Mouse (Mus musculus): Measurements from ENCODE around the gene Cpn2. TPM values are rescaled to one million over a fixed set of nuclear protein-coding genes. Genes with fewer than 3 reads are reported as not detected.

Cpn2 gene
- polyA plus RNA-seq, 1 experiment from 2014 or later: 0.09 TPM

GRCm38 (mm10) chr16:30207111-30207828 is 60.0 kb downstream of the Cpn2 start:
- Histone ChIP-seq H3K27me3 (replicated peaks; ENCODE audit: control insufficient read depth, insufficient read depth, low read length) (no peaks in the 10 kb centered on the region), H3K4me3 (ENCODE audit: low read depth, low read length) (no peak overlapping the region), H3K9me3 (ENCODE audit: control insufficient read depth) (no peaks in the 10 kb centered on the region), H3K4me2 (replicated peaks; ENCODE audit: low read depth) (no peak overlapping the region), H3K4me1 (replicated peaks; ENCODE audit: control insufficient read depth, insufficient read depth, low read length) (no peaks in the 10 kb centered on the region), H3K27ac (ENCODE audit: low read depth, low read length) (no peak overlapping the region), H3K9ac (ENCODE audit: low read depth, low read length) (no peak overlapping the region), H3K36me3 (ENCODE audit: control insufficient read depth, insufficient read depth) (no peaks in the 10 kb centered on the region)
- no peak for TF ChIP-seq CTCF (IDR thresholded peaks at IDR 0.05; ENCODE audit: low read depth)
- WGBS: 93% methylated on average over 11 of the region's 11 CpGs
- ATAC-seq: no peak

Other genes with a start within 250 kb of the Cpn2 start
- 44.0 and 52.9 TPM in 2 replicates for gene Hes1, start 203.1 kb downstream of the Cpn2 start, polyA plus RNA-seq (2015; fragmentation: Nextera tagmentation; extraction: Ambion mirVana)
- gene Lrrc15, start 15.8 kb upstream of the Cpn2 start, polyA plus RNA-seq (2015; fragmentation: Nextera tagmentation; extraction: Ambion mirVana): 0.30 and 0.34 TPM in 2 replicates
- gene Gp5, start 43.3 kb upstream of the Cpn2 start, polyA plus RNA-seq (2015; fragmentation: Nextera tagmentation; extraction: Ambion mirVana): 0.13 TPM in 2 replicates
- gene Atp13a3, start 138.5 kb upstream of the Cpn2 start, polyA plus RNA-seq (2015; fragmentation: Nextera tagmentation; extraction: Ambion mirVana): 22.0 and 23.9 TPM in 2 replicates

Data from intestine, postnatal 0 days (tissue).